Mouse (Mus musculus) lung, postnatal 0 days (tissue): ENCODE results near the gene Arpp21. TPM values are rescaled to one million over a fixed set of nuclear protein-coding genes. Genes with fewer than 3 reads are reported as not detected.

Source experiments
- ATAC-seq: fragments of 200-750 bp; cut with Nextera tagmentation; 2 replicates; pipeline ENCODE4 v1.8.0; 2017; ENCODE audit warnings: moderate library complexity
- DNase-seq: peaks from one replicate; pipeline ENCODE4 v3.0.0-alpha.2; 2016; ENCODE audit warnings: low spot score
- H3K27ac ChIP-seq: fragments of 300-500 bp; sonication (generic); 2 replicates; pipeline ENCODE4 v1.5.1; 2014; ENCODE audit warnings: antibody characterized with exemption, mild to moderate bottlenecking, low read length, mixed read lengths
- H3K27me3 ChIP-seq: fragments of 300-500 bp; sonication (generic); replicated peaks from 2 replicates; pipeline ENCODE4 v1.6.1; 2014; ENCODE audit warnings: low read length, mixed read lengths; ENCODE audit not compliant: insufficient read depth
- H3K36me3 ChIP-seq: fragments of 300-500 bp; sonication (generic); 2 replicates; pipeline ENCODE4 v1.6.1; 2014; ENCODE audit warnings: low read length, mixed read lengths; ENCODE audit not compliant: insufficient read depth
- H3K4me1 ChIP-seq: fragments of 300-500 bp; sonication (generic); 2 replicates; pipeline ENCODE4 v1.6.1; 2014; ENCODE audit warnings: antibody characterized with exemption, low read depth, low read length, mixed read lengths; ENCODE audit not compliant: insufficient read depth
- H3K4me2 ChIP-seq: fragments of 300-500 bp; sonication (generic); replicated peaks from 2 replicates; pipeline ENCODE4 v1.6.1; 2014; ENCODE audit warnings: low read depth, mild to moderate bottlenecking, low read length, moderate library complexity, mixed read lengths
- H3K4me3 ChIP-seq: fragments of 300-500 bp; sonication (generic); 2 replicates; pipeline ENCODE4 v1.5.1; 2014; ENCODE audit warnings: low read depth, low read length
- H3K9ac ChIP-seq: fragments of 300-500 bp; sonication (generic); replicated peaks from 2 replicates; pipeline ENCODE4 v1.6.1; 2014; ENCODE audit warnings: low read depth, mild to moderate bottlenecking
- H3K9me3 ChIP-seq: fragments of 300-500 bp; sonication (generic); 2 replicates; pipeline ENCODE4 v1.6.1; 2016; ENCODE audit warnings: low read length, mixed read lengths
- CTCF ChIP-seq: IDR thresholded peaks from 2 replicates; pipeline ENCODE4 v1.5.1; 2016; ENCODE audit warnings: antibody characterized with exemption, mild to moderate bottlenecking
- EP300 ChIP-seq: IDR thresholded peaks from 2 replicates; pipeline ENCODE4 v1.6.1; 2016; ENCODE audit warnings: antibody characterized with exemption, mild to moderate bottlenecking, control low read depth
- WGBS: fragments of 180-500 bp; shearing (Covaris S2); extraction: QIAGEN DNeasy Blood & Tissue Kit; methylation state at CpG from one replicate; pipeline ENCODE4 v1.1.7; 2014; 5-methylcytosine and 5-hydroxymethylcytosine counted together
- polyA plus RNA-seq: library from polyadenylated mRNA; unstranded; fragments of >200 nt; fragmentation: Nextera tagmentation; extraction: Ambion mirVana; gene quantifications from 2 replicates; pipeline ENCODE4 v1.2.1, GENCODE M21; 2015

Gene Arpp21
- polyA plus RNA-seq, 1 experiment from 2014 or later = not detected

DNA sequence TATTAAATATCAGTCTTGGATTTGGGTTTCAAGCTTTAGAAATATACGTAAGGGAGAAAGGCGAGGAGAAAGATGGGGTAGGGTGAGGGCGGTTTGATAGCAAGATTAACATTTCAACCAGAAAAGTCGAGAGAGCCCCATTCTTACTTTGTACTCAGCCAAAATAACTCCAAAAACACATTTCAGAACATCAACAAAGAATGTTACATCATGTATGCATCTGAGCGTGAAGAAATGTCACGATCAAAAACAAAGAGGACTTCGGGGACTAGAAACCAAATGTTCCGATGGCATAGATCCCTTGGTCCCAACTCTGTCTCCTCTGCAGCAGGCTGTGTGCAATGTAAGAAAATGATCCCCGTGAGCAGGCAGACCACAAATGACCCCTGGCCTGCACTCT is 2.4 kb upstream of the Arpp21 start:
- Histone ChIP-seq H3K9me3 (no peaks in the 10 kb centered on the region), H3K4me2 (no peak overlapping the region), H3K4me1 (no peaks in the 10 kb centered on the region), H3K4me3 (no peak overlapping the region), H3K27me3 (peaks cover 23% of the 10 kb centered on the region), H3K36me3 (no peaks in the 10 kb centered on the region), H3K27ac (no peak overlapping the region), H3K9ac (no peak overlapping the region)
- 76% methylated on average over 9 of the region's 9 CpGs for WGBS
- DNase-seq (no peak), ATAC-seq (no peak)
- TF ChIP-seq CTCF = no peak
- no peak for TF ChIP-seq EP300

DNA sequence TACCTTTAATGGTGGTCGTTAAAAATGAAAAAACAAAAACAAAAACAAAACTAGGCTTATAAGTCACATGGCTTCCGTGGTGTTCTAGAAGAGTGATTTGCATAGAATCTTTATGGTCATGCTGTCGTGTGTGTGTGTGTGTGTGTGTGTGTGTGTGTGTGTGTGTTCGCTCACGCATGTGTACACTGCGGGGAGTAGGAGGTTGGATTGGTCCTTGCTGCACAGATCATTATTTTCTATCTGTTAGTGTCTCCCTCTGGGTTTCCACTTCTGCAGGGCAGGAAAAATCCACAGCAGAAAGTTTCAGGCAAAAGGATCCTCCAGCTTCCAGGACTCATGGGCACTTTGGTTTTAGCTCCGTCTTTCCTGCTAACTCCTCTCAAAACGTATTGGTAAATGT is 813 bp upstream of the Arpp21 start:
- no peaks in the 10 kb centered on the region for H3K4me1 ChIP-seq
- WGBS = 77% methylated on average over 8 of the region's 8 CpGs
- no peak overlapping the region for H3K27ac ChIP-seq
- H3K9ac ChIP-seq = no peak overlapping the region
- DNase-seq (no peak), ATAC-seq (no peak)
- no peak for TF ChIP-seq EP300
- no peak for TF ChIP-seq CTCF
- H3K9me3 ChIP-seq = no peaks in the 10 kb centered on the region
- no peaks in the 10 kb centered on the region for H3K36me3 ChIP-seq
- H3K4me3 ChIP-seq = no peak overlapping the region
- H3K4me2 ChIP-seq = no peak overlapping the region
- peaks cover 28% of the 10 kb centered on the region for H3K27me3 ChIP-seq

DNA sequence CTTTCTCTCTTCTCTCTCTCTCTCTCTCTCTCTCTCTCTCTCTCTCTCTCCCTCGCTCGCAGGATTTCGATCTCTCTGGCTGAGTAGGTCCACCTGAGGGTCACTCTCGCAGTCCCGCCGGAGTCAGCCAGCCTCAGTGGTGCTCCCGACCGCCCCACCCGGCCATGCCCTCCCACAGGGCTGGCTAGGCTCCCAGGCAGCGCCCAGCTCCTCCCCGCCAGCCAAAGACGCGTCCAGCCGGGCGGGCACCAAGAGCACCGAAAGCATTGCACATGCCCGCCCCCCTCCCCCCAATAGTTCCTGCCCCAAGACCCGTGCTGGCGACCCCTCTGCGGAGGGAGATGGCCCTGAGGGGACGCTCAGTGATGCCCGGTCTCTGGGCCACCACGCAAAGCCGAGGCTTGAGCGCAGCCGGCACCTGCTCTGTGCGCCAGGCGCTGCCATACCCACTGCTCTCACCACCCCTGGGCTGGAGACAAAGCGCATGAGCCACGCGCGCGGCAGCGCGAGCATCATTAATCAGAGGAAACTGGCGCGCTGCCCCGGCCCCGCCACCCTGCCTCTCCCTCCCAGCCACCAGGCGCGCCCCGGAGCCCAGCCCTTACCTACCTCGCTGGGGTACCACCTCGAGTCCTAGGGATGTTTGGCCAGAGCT is 570 bp downstream of the Arpp21 start:
- no peak for TF ChIP-seq EP300
- DNase-seq (no peak), ATAC-seq (no peak)
- Histone ChIP-seq H3K9me3 (no peaks in the 10 kb centered on the region), H3K27ac (no peak overlapping the region), H3K4me3 (peak overlapping the region; percentile 19), H3K4me2 (peak overlapping the region; percentile 46), H3K4me1 (no peaks in the 10 kb centered on the region), H3K9ac (no peak overlapping the region), H3K27me3 (peaks cover 28% of the 10 kb centered on the region), H3K36me3 (no peaks in the 10 kb centered on the region)
- WGBS = under 1% methylated on average over 37 of the region's 44 CpGs

DNA sequence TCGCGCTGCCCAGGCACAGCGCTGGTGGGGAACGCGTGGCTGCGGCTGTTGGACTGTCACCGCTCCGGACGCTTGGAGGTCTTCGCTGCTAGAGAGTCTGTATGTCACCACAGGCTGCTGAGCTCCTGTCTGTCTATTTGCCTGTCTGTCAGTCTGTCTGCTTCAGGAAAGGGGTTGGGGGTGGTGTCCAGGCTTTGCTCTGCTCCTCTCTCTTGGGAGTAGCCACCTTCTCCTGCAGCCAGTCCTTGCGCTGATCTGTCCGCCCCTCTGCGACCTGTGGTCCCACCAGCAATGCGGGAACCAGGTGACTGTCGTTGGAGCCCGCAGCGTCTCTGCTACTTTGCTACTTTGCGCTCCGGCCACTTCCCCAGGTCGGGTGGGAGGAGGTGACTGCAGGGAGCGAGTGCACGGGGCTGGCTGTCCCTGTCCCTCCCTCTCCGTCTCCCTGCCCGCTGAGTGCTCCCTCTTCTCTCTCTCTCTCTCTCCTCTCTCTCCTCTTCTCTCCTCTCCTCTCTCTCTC is 1.2 kb downstream of the Arpp21 start:
- under 1% methylated on average over 23 of the region's 24 CpGs for WGBS
- no peak overlapping the region for H3K27ac ChIP-seq
- H3K4me2 ChIP-seq = peak overlapping the region; percentile 46
- H3K9ac ChIP-seq = no peak overlapping the region
- DNase-seq (no peak), ATAC-seq (no peak)
- no peaks in the 10 kb centered on the region for H3K4me1 ChIP-seq
- no peaks in the 10 kb centered on the region for H3K36me3 ChIP-seq
- H3K9me3 ChIP-seq = no peaks in the 10 kb centered on the region
- TF ChIP-seq CTCF (no peak), EP300 (no peak)
- H3K27me3 ChIP-seq = peaks cover 28% of the 10 kb centered on the region
- peak overlapping the region; percentile 19; the same call in 1 of the 2 replicates for H3K4me3 ChIP-seq

DNA sequence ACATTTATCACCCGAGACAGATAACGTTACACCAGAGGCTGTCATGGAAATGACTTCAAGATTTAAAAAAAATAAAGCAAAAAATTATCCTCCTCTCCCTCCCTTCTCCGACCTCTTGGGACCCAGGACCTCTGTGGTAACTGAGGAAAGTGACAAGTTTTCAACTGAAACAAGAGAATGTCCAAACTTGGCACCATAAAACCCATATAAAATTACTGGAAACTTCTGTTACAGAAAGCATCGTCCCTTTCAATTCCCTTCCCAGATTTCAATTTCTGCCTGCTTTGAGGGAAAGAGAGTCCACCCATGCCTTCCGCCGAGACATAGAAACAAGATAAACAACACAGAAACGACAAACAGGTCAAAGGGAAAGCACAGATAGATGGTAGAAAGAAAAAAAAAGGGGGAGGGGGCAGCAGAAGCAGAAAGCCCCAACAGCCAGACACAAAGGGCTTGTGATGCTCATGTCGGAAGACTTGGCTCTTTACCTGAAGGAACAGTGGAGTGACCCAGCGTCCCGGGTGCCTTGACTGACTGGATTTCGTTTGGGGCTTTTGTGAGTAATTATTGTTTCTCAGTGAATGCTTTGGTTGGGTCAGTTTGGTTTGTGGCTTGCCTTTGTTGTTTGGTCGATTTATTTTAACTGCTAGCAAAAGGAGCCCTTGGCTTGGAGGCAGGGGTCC is 1.8 kb downstream of the Arpp21 start:
- no peak for TF ChIP-seq CTCF
- no peak for TF ChIP-seq EP300
- Histone ChIP-seq H3K27me3 (peaks cover 28% of the 10 kb centered on the region), H3K27ac (no peak overlapping the region), H3K4me3 (no peak overlapping the region; the same call in 1 of the 2 replicates), H3K4me1 (no peaks in the 10 kb centered on the region), H3K36me3 (no peaks in the 10 kb centered on the region), H3K9me3 (no peaks in the 10 kb centered on the region), H3K4me2 (no peak overlapping the region; the same call in 1 of the 2 replicates), H3K9ac (no peak overlapping the region)
- DNase-seq (no peak), ATAC-seq (no peak)
- 13% methylated on average over 12 of the region's 12 CpGs for WGBS

DNA sequence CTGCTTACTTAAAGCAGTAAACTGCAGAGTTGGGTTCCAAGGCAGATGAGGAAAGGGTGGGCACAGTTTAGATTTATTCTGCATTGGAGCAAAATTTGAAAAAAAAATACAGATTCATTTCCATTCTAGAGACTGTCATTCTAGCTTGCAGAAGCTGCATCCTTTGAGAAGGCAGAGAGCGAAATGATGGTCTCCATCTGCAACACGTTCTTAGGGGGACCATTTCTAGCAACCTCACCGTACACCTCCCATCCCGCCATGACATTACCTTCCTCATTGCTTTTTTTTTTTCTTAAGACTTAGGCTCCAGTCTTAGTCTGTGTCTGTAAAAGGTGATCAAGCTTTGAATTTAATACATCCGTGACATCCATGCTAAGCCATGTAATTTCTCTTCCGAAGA is 2.4 kb downstream of the Arpp21 start:
- Histone ChIP-seq H3K4me3 (no peak overlapping the region), H3K27me3 (peaks cover 28% of the 10 kb centered on the region), H3K9ac (no peak overlapping the region), H3K27ac (no peak overlapping the region), H3K9me3 (no peaks in the 10 kb centered on the region), H3K4me2 (no peak overlapping the region), H3K36me3 (no peaks in the 10 kb centered on the region), H3K4me1 (no peaks in the 10 kb centered on the region)
- 72% methylated on average over 6 of the region's 6 CpGs for WGBS
- no peak for TF ChIP-seq EP300
- TF ChIP-seq CTCF = no peak
- ATAC-seq (no peak), DNase-seq (no peak)
